Mouse (Mus musculus): ENCODE measurements at regions not wholly inside any gene's neighbourhood (a gene's known extent, or its start where the extent isn't known, plus 50 kb on each side); places are given as distances from the start of the nearest gene placed in this dataset.

DNA sequence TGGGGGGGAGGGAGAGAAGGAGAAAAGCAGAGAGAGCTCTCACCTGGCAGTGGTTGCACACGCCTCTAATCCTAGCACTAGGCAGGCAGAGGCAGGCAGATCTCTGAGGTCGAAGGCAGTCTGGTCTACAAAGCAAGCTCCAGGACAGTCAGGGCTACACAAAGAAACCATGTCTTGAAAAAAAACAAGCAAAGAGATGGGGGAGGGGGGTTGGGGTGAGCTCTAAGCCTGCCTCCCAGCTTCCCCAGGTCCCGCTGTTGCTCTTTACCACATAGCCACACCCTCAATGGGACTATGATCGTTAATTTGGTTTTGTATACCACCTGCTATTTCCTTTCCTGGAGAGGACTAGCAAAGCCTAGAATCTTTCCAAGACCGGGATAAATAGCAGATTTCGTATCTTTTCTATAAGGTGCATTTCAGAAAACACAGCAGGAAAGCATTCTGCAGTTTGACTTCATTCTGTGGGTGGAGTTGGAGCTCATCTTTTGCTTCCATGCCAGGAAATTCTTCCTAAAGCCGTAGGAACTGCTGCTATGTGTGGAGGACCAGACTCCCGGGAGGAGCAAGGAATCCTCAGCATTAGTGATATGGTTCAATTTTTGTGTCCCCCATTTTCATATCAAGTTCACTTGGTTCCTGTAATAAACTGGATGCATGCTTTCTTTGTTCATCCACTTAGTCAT lies 52.7 kb upstream of the Rgma start:
- no peak for TF ChIP-seq EP300 (IDR thresholded peaks at IDR 0.05)
- no peak for TF ChIP-seq CTCF (IDR thresholded peaks at IDR 0.05)
